In the genomic region with DNA sequence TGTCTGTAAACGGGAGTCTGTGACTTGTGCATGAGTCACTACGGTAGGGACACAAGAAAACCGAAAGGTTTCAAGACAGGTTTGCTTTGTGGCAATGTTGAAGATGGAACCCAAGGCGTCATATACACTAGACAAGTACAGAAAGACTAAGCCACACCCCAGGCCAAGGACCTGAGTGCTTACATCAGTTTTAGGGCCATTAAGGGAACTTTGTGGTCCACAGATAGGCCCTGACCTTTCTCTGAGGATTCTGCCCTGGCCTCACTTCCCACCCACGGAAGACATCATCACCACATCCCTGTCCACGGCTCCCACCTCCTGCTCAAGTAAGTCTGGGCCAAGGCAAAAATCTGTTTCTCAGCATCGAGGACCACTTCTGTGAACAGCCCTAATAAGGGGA, we compare ENCODE assay signal across 16 mouse cellular contexts.
"Had no signal": no experiment of that assay in that cellular context is flagged by ENCODE, and none has a peak within 500 bp of the region (broad histone marks: within the 10 kb centered on the region; RNA-seq: fewer than 3 reads in every experiment).

No protein-coding gene starts in this region.

- H3K4me3 ChIP-seq: neural tube, embryonic 13.5 days; neural tube, embryonic 15.5 days; stomach, embryonic 15.5 days had no signal

- H3K9ac ChIP-seq: neural tube, embryonic 13.5 days; neural tube, embryonic 15.5 days; stomach, embryonic 15.5 days had no signal

- H3K27me3 ChIP-seq: neural tube, embryonic 13.5 days; neural tube, embryonic 15.5 days; stomach, embryonic 15.5 days had no signal

- H3K4me1 ChIP-seq: neural tube, embryonic 13.5 days; stomach, embryonic 15.5 days had no signal

- H3K4me2 ChIP-seq: neural tube, embryonic 13.5 days; neural tube, embryonic 15.5 days; stomach, embryonic 15.5 days had no signal

- H3K9me3 ChIP-seq: neural tube, embryonic 13.5 days; neural tube, embryonic 15.5 days; stomach, embryonic 15.5 days had no signal

- H3K36me3 ChIP-seq: neural tube, embryonic 13.5 days; neural tube, embryonic 15.5 days; stomach, embryonic 15.5 days had no signal

- H3K27ac ChIP-seq: neural tube, embryonic 13.5 days; neural tube, embryonic 15.5 days; stomach, embryonic 15.5 days; stomach, postnatal 0 days had no signal

- DNase-seq: retina, postnatal 1 day; right cerebral cortex, adult 18-20 months; right cerebral cortex, postnatal 14 days; right cerebral cortex, postnatal 25 days; right cerebral cortex, postnatal 4 days; spleen, adult 18-20 months; thymus, adult 18-20 months; thymus, adult 2 months; thymus, postnatal 14 days; thymus, postnatal 25 days; thymus, postnatal 36 days; thymus, postnatal 4 days had no signal
